Mouse (Mus musculus): ENCODE measurements around the gene Chek2. TPM values are rescaled to one million over a fixed set of nuclear protein-coding genes. Genes with fewer than 3 reads are reported as not detected.

Chek2 gene
- 6.5 and 8.0 TPM in 2 replicates for polyA plus RNA-seq (2015; fragmentation: Nextera tagmentation; extraction: Ambion mirVana)

DNA sequence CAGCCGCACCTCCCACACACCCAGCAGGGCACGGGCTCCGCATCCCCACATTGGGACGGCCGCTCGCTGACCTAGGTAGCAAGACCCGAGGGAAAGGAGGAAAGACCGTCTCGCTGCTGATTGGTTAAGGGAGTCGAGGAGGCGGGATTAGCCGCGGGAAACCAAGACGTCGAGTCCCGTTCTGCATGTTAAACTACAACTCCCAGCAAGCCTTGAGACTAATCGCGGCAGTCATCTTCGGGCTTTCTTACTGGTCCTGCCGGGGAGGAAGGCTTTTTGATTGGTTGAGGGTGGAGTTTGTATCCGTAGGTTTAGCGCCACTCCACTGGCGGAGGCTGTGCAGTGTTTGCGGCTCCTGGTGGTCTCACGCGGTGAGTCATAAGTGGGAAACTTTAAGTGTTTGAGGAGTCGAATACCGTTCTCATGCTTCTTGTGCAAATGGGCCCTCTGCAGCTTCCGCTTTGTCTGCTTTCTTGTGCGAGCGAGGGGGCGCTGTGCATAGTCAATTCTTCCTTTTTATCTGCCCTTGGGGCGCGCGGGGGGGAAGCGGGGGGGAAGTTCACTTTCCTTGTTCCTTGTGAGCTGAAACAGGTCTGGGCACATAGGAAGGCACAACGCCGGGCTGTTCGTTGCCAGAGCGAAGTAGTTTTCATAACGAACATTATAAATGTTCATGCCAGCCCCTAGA lies at the start of gene Chek2, which contains the start of gene Hscb:
Gene Chek2, plus strand, starts transcription at position 302 of the 688 bp plus-strand sequence.
Gene Hscb, minus strand, starts transcription at position 100 of the 688 bp plus-strand sequence.
- Histone ChIP-seq H3K36me3 (no peaks in the 10 kb centered on the region), H3K4me3 (peak within 1 kb of the TSS; percentile 71), H3K9me3 (no peaks in the 10 kb centered on the region), H3K27ac (peak within 1 kb of the TSS; percentile 68), H3K4me2 (peak within 1 kb of the TSS; percentile 75), H3K4me1 (replicated peaks) (peaks cover 15% of the 10 kb centered on the region), H3K9ac (peak within 1 kb of the TSS; percentile 79), H3K27me3 (no peaks in the 10 kb centered on the region)
- ATAC-seq (ENCODE audit: low FRiP score) = peak; percentile 98
- under 1% methylated on average over 40 of the region's 41 CpGs for WGBS

GRCm38 (mm10) chr5:110794363-110794762 lies 45.4 kb upstream of the Chek2 start:
- 0 out of 2 replicates have a peak, but pooled peaks cover 4% of the 10 kb centered on the region for H3K4me1 ChIP-seq (replicated peaks)
- WGBS = 85% methylated on average over 7 of the region's 7 CpGs

DNA sequence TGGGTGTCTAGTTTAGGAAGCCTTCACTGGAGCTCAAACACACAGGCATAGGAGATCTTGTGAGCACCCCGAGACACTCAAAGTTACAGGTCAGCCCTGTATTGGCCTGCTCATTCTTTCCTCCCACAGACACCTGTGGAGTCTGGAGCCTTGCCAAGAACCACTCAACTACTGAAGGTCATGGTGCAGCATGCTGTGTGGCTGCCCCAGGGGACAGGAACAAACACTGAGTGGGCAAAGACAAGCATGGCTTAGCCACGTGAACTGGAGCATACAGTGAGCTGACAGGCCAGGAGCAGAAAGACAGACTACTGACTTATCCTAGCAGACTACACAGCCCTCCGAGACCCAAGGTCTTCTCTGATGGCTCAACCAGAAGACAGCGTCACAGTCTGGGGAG lies 42.1 kb upstream of the Chek2 start:
- H3K4me3 ChIP-seq = no peak overlapping the region
- ATAC-seq (ENCODE audit: low FRiP score) = no peak
- H3K27ac ChIP-seq = no peak overlapping the region
- 72% methylated on average over 4 of the region's 4 CpGs for WGBS
- no peaks in the 10 kb centered on the region for H3K9me3 ChIP-seq
- H3K27me3 ChIP-seq = no peaks in the 10 kb centered on the region
- peaks cover 10% of the 10 kb centered on the region for H3K4me1 ChIP-seq (replicated peaks)
- peaks cover 98% of the 10 kb centered on the region for H3K36me3 ChIP-seq
- no peak overlapping the region for H3K4me2 ChIP-seq
- no peak overlapping the region for H3K9ac ChIP-seq

More at GRCm38 (mm10) chr5:110794363-110794762, 45.4 kb upstream of the Chek2 start:
- Histone ChIP-seq H3K9me3 (no peaks in the 10 kb centered on the region), H3K27ac (no peak overlapping the region), H3K36me3 (peaks cover 99% of the 10 kb centered on the region), H3K4me3 (no peak overlapping the region), H3K9ac (no peak overlapping the region), H3K4me2 (no peak overlapping the region), H3K27me3 (no peaks in the 10 kb centered on the region)
- no peak for ATAC-seq (ENCODE audit: low FRiP score)

GRCm38 (mm10) chr5:110801036-110801624 lies 38.6 kb upstream of the Chek2 start:
- peak overlapping the region; percentile 13; the same call in 1 of the 2 replicates for H3K9ac ChIP-seq
- H3K27me3 ChIP-seq = no peaks in the 10 kb centered on the region
- H3K4me2 ChIP-seq = no peak overlapping the region
- H3K4me3 ChIP-seq = no peak overlapping the region
- H3K4me1 ChIP-seq (replicated peaks) = peaks cover 35% of the 10 kb centered on the region
- no peak for ATAC-seq (ENCODE audit: low FRiP score)
- no peaks in the 10 kb centered on the region for H3K9me3 ChIP-seq
- 91% methylated on average over 3 of the region's 3 CpGs for WGBS
- H3K27ac ChIP-seq = no peak overlapping the region
- peaks cover 85% of the 10 kb centered on the region for H3K36me3 ChIP-seq

GRCm38 (mm10) chr5:110802186-110802585 lies 37.6 kb upstream of the Chek2 start:
- H3K36me3 ChIP-seq = peaks cover 74% of the 10 kb centered on the region
- ATAC-seq (ENCODE audit: low FRiP score) = no peak
- H3K4me3 ChIP-seq = no peak overlapping the region
- no peak overlapping the region for H3K27ac ChIP-seq
- H3K9me3 ChIP-seq = no peaks in the 10 kb centered on the region
- peaks cover 45% of the 10 kb centered on the region for H3K4me1 ChIP-seq (replicated peaks)
- no peak overlapping the region for H3K4me2 ChIP-seq
- H3K9ac ChIP-seq = 0 out of 2 replicates have a peak overlapping the region, but pooled peaks have one; percentile 24
- no peaks in the 10 kb centered on the region for H3K27me3 ChIP-seq
- 87% methylated on average over 4 of the region's 4 CpGs for WGBS

- no peak for ATAC-seq (ENCODE audit: low FRiP score)
- Histone ChIP-seq H3K9me3 (no peaks in the 10 kb centered on the region), H3K27me3 (no peaks in the 10 kb centered on the region), H3K9ac (no peak overlapping the region), H3K27ac (no peak overlapping the region), H3K4me2 (no peak overlapping the region), H3K4me1 (replicated peaks) (peaks cover 52% of the 10 kb centered on the region), H3K36me3 (peaks cover 69% of the 10 kb centered on the region), H3K4me3 (no peak overlapping the region)
These were observed 37.0 kb upstream of the Chek2 start for GRCm38 (mm10) chr5:110802809-110803208.

DNA sequence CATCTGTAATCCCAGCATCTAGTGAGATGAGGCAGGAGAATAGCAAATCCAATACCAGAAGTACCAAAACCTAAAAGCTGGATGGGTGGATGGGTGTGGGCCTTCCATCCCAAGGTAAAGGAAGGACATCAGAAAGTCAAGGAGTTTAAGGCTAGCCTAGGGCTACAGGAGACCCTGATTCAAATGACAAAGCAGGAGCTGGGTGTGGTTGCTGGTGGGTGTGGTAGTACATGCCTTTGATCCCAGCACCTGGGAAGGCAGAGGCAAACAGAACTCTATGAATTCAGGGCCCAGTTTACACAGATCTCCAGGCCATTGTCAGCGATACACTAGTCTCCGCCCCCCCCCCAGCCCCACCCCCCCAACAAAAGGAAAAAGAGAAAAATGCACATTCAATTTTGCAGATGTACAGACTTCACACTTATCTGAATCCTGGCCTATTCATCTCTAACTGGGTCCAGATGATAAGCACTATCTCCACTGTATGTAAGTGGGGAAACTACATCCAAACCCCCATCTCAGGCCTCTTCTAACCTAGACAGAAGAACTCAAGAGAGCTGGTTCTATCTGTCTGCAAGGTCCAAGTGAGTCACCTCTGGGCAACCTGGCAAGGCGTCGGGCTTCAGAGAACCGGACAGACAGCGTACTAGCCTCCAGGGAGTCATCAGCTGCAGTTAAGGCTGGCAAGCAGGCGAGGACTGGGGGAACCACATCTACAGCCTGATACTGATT lies 35.6 kb upstream of the Chek2 start:
- Histone ChIP-seq H3K27ac (no peak overlapping the region), H3K36me3 (peaks cover 55% of the 10 kb centered on the region), H3K4me2 (no peak overlapping the region), H3K4me1 (replicated peaks) (peaks cover 62% of the 10 kb centered on the region), H3K9ac (no peak overlapping the region), H3K4me3 (no peak overlapping the region), H3K9me3 (no peaks in the 10 kb centered on the region), H3K27me3 (no peaks in the 10 kb centered on the region)
- no peak for ATAC-seq (ENCODE audit: low FRiP score)
- 82% methylated on average over 7 of the region's 7 CpGs for WGBS

- Histone ChIP-seq H3K36me3 (peaks cover 35% of the 10 kb centered on the region), H3K9ac (peak overlapping the region; percentile 53; the same call in 1 of the 2 replicates), H3K27ac (no peak overlapping the region), H3K4me2 (no peak overlapping the region), H3K4me3 (no peak overlapping the region), H3K9me3 (no peaks in the 10 kb centered on the region), H3K4me1 (replicated peaks) (peaks cover 62% of the 10 kb centered on the region), H3K27me3 (no peaks in the 10 kb centered on the region)
- WGBS = 87% methylated on average over 4 of the region's 4 CpGs
- no peak for ATAC-seq (ENCODE audit: low FRiP score)
These were observed 33.6 kb upstream of the Chek2 start for GRCm38 (mm10) chr5:110806154-110806553.

DNA sequence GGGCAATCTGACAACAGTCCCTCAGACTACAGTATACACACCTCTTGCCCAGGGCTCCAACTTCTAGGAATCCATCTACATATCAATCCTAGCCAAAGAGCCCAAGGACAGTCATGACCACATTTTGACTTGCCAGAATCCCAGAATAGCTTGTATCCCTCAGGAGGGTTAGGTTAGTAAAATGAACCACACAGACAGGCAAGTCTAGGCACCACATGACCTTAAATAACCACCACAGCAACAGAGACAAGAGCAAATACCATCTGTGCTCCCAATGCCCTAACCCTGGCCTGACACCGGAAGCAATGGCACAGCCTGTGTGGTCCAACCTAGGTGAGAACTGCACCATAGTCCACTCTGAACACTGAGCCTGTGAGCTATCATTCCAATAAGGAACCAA lies 33.1 kb upstream of the Chek2 start:
- no peaks in the 10 kb centered on the region for H3K27me3 ChIP-seq
- 85% methylated on average over 1 of the region's 1 CpGs for WGBS
- H3K4me2 ChIP-seq = peak overlapping the region; percentile 99

DNA sequence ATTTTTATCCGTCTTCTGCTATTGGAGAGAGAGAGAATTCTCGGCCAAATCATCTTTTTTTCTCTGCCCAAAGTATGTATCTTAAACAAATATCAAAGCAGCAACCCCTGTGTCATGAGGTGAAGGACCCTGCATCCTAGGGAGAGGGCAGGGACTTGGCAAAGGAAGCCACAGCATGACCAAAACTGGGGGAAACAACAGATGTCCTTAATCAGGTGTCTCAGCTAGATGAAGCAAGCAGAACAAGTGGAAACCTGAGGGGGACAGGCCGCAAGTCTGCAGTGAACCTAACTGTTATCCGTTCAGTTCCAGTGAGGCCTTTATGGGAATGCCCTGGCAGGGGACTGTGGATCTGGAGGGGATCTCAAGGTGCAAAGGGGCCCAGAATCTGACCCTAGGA lies 32.3 kb upstream of the Chek2 start:
- no peak for ATAC-seq (ENCODE audit: low FRiP score)
- Histone ChIP-seq H3K9ac (peak overlapping the region; percentile 98), H3K9me3 (no peaks in the 10 kb centered on the region), H3K4me1 (replicated peaks) (peaks cover 58% of the 10 kb centered on the region), H3K4me2 (peak overlapping the region; percentile 99), H3K4me3 (peak overlapping the region; percentile 96), H3K27ac (0 out of 2 replicates have a peak overlapping the region, but pooled peaks have one; percentile 52), H3K27me3 (no peaks in the 10 kb centered on the region), H3K36me3 (peaks cover 22% of the 10 kb centered on the region)
- WGBS = 82% methylated on average over 4 of the region's 4 CpGs

More for the DNA sequence above, 33.1 kb upstream of the Chek2 start:
- peak overlapping the region; percentile 53; the same call in 1 of the 2 replicates for H3K9ac ChIP-seq
- no peak for ATAC-seq (ENCODE audit: low FRiP score)
- peaks cover 62% of the 10 kb centered on the region for H3K4me1 ChIP-seq (replicated peaks)
- H3K4me3 ChIP-seq = no peak overlapping the region
- no peak overlapping the region for H3K27ac ChIP-seq
- no peaks in the 10 kb centered on the region for H3K9me3 ChIP-seq
- H3K36me3 ChIP-seq = peaks cover 30% of the 10 kb centered on the region

DNA sequence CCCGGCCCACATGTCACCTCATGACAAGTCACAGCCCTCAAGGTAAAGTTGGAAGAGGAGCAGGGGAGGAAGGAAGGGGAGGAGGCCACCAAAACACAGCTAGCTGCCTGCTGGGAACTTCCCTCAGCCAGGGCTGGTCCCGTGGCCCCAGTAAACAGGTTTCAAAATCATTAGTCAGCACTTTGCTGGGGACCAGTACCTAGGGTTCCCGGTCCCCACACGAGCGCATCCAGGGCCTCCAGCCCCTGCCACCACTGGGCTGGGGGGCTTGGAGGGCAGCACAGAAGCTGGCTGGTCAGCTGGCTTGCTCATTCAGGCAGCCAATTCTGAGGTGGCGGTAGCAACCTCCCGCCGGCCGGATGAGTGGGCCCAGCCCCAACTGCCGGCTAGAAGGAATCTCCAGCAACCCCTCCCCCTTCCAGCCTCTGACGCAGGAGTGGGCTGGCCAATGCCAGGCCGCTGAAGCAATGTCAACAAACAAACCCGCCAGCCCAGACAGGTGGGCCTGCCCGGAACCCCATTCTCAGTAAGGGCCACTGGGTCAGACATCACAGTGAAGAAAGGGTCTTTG lies 31.6 kb upstream of the Chek2 start:
- Histone ChIP-seq H3K36me3 (peaks cover 19% of the 10 kb centered on the region), H3K27me3 (no peaks in the 10 kb centered on the region), H3K4me2 (peak overlapping the region; percentile 99), H3K27ac (peak overlapping the region; percentile 53), H3K4me1 (replicated peaks) (peaks cover 54% of the 10 kb centered on the region), H3K9me3 (no peaks in the 10 kb centered on the region), H3K4me3 (peak overlapping the region; percentile 96), H3K9ac (peak overlapping the region; percentile 98)
- 3% methylated on average over 14 of the region's 14 CpGs for WGBS
- ATAC-seq (ENCODE audit: low FRiP score) = peak; percentile 36

Measured in hindbrain, embryonic 13.5 days (tissue).